In the genomic region with DNA sequence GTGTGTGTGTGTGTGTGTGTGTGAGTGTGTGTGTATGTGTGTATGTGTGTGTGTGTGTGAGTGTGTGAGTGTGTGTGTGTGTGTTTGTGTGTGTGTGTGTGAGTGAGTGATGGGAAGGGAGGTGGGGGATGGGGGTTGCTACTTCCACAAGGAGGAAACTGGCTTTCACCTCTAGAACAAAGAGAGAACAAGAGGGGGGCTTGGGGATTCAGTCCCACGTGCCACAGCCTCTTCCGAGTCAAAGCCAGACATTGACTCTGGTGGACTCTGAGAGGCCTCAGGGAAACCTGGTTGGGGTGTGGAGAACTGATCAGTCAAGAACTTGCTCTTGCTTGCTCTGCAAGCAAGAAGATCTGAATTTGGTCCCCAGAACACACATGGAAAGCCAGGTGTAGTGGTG, we compare ENCODE assay signal across 18 mouse cellular contexts.
DNase-seq lines count a peak whose midpoint lies in the region; ATAC-seq lines count a peak whose summit lies in the region.
"Had no signal": no experiment of that assay in that cellular context is flagged by ENCODE, and none has a peak within 500 bp of the region (broad histone marks: within the 10 kb centered on the region; RNA-seq: fewer than 3 reads in every experiment).

No protein-coding gene starts in this region.

- no peak for ATAC-seq in hindbrain, embryonic 16.5 days
- ATAC-seq in embryonic facial prominence, embryonic 11.5 days (replicated peaks; ENCODE audit: insufficient number of reproducible peaks, low FRiP score, low TSS enrichment, low read depth), result no peak
- no peak for ATAC-seq in limb, embryonic 11.5 days (ENCODE audit: insufficient number of reproducible peaks, low FRiP score, low TSS enrichment, low read depth)
- ATAC-seq: midbrain, embryonic 16.5 days had no signal

- WGBS in hindbrain, embryonic 10.5 days, result 18% methylated on average over 2 of the region's 2 CpGs
- WGBS in hindbrain, embryonic 16.5 days, result 22% methylated on average over 2 of the region's 2 CpGs
- WGBS in embryonic facial prominence, embryonic 11.5 days, result 42% methylated on average over 2 of the region's 2 CpGs
- WGBS in limb, embryonic 11.5 days, result 36% methylated on average over 2 of the region's 2 CpGs

- no peak for DNase-seq in hindbrain, embryonic 10.5 days (ENCODE audit: low spot score)
- peak; percentile 27 for DNase-seq in embryonic facial prominence, embryonic 11.5 days (ENCODE audit: low spot score)
- DNase-seq in forelimb bud, embryonic 11.5 days (ENCODE audit: low read depth, low spot score), result peak; percentile 23
- peak; percentile 46 for DNase-seq in limb, embryonic 11.5 days (ENCODE audit: low spot score)
- DNase-seq in right cerebral cortex, postnatal 4 days, result no peak
- DNase-seq in natural killer cell, adult 2 months (ENCODE audit: low spot score in 2 of 2), result no peak
- DNase-seq: adrenal gland, adult 8-10 months; B cell, adult 2 months; cerebellum, adult 11 months; cerebellum, postnatal 14 days; heart, adult 18-20 months; kidney, adult 2 months; kidney, postnatal 25 days; lung, adult 18-20 months; lung, postnatal 4 days had no signal

- no peak overlapping the region for H3K4me3 ChIP-seq in hindbrain, embryonic 10.5 days
- H3K4me3 ChIP-seq in hindbrain, embryonic 16.5 days (ENCODE audit: low read length), result no peak overlapping the region
- no peak overlapping the region for H3K4me3 ChIP-seq in embryonic facial prominence, embryonic 11.5 days (ENCODE audit: low read depth, low read length)
- no peak overlapping the region for H3K4me3 ChIP-seq in limb, embryonic 11.5 days (ENCODE audit: low read depth, low read length)
- H3K4me3 ChIP-seq: neural tube, embryonic 12.5 days had no signal

- no peak overlapping the region for H3K4me2 ChIP-seq in hindbrain, embryonic 16.5 days (ENCODE audit: low read length)
- no peak overlapping the region for H3K4me2 ChIP-seq in embryonic facial prominence, embryonic 11.5 days (ENCODE audit: low read depth, low read length)
- no peak overlapping the region for H3K4me2 ChIP-seq in limb, embryonic 11.5 days (ENCODE audit: low read depth, severe bottlenecking)
- H3K4me2 ChIP-seq: neural tube, embryonic 12.5 days had no signal

- H3K27me3 ChIP-seq in hindbrain, embryonic 10.5 days (ENCODE audit: insufficient read depth, poor library complexity, severe bottlenecking), result no peaks in the 10 kb centered on the region; the same call in 1 of the 2 replicates
- no peaks in the 10 kb centered on the region for H3K27me3 ChIP-seq in hindbrain, embryonic 16.5 days (replicated peaks; ENCODE audit: control insufficient read depth, insufficient read depth, low read length)
- H3K27me3 ChIP-seq in embryonic facial prominence, embryonic 11.5 days (ENCODE audit: control insufficient read depth, insufficient read depth, low read length), result no peaks in the 10 kb centered on the region
- H3K27me3 ChIP-seq in limb, embryonic 11.5 days (ENCODE audit: control insufficient read depth, insufficient read depth, low read length), result no peaks in the 10 kb centered on the region
- H3K27me3 ChIP-seq: neural tube, embryonic 12.5 days had no signal

- 0 out of 2 replicates have a peak, but pooled peaks cover 4% of the 10 kb centered on the region for H3K9me3 ChIP-seq in hindbrain, embryonic 10.5 days
- no peaks in the 10 kb centered on the region for H3K9me3 ChIP-seq in hindbrain, embryonic 16.5 days (ENCODE audit: control insufficient read depth, low read length)
- no peaks in the 10 kb centered on the region for H3K9me3 ChIP-seq in embryonic facial prominence, embryonic 11.5 days (replicated peaks; ENCODE audit: control insufficient read depth, low read length)
- H3K9me3 ChIP-seq in limb, embryonic 11.5 days (ENCODE audit: control insufficient read depth, low read length), result no peaks in the 10 kb centered on the region
- H3K9me3 ChIP-seq: neural tube, embryonic 12.5 days had no signal

- no peaks in the 10 kb centered on the region for H3K36me3 ChIP-seq in hindbrain, embryonic 10.5 days
- H3K36me3 ChIP-seq in hindbrain, embryonic 16.5 days (ENCODE audit: control insufficient read depth, insufficient read depth, low read length), result no peaks in the 10 kb centered on the region
- no peaks in the 10 kb centered on the region for H3K36me3 ChIP-seq in embryonic facial prominence, embryonic 11.5 days (replicated peaks; ENCODE audit: control insufficient read depth, insufficient read depth, low read depth, low read length)
- H3K36me3 ChIP-seq in limb, embryonic 11.5 days (ENCODE audit: control insufficient read depth, insufficient read depth, low read length), result no peaks in the 10 kb centered on the region
- H3K36me3 ChIP-seq: neural tube, embryonic 12.5 days had no signal

- H3K4me1 ChIP-seq in hindbrain, embryonic 10.5 days (replicated peaks), result peaks cover 18% of the 10 kb centered on the region
- peaks cover 8% of the 10 kb centered on the region for H3K4me1 ChIP-seq in hindbrain, embryonic 16.5 days (ENCODE audit: control insufficient read depth, insufficient read depth, low read depth, low read length)
- H3K4me1 ChIP-seq in embryonic facial prominence, embryonic 11.5 days (ENCODE audit: control insufficient read depth, insufficient read depth, low read length), result no peaks in the 10 kb centered on the region
- H3K4me1 ChIP-seq in limb, embryonic 11.5 days (ENCODE audit: control insufficient read depth, insufficient read depth, low read length), result peaks cover 9% of the 10 kb centered on the region; the same call in 1 of the 2 replicates

- H3K27ac ChIP-seq in hindbrain, embryonic 10.5 days, result peak overlapping the region; percentile 74; the same call in 1 of the 2 replicates
- H3K27ac ChIP-seq in hindbrain, embryonic 16.5 days (ENCODE audit: low read depth, low read length), result no peak overlapping the region
- no peak overlapping the region for H3K27ac ChIP-seq in embryonic facial prominence, embryonic 11.5 days (replicated peaks; ENCODE audit: low read depth, low read length)
- H3K27ac ChIP-seq in limb, embryonic 11.5 days (replicated peaks; ENCODE audit: low read depth, low read length), result peak overlapping the region; percentile 52; the same call in 1 of the 2 replicates
- H3K27ac ChIP-seq: neural tube, embryonic 12.5 days had no signal

- H3K9ac ChIP-seq in hindbrain, embryonic 16.5 days (ENCODE audit: low read depth, low read length), result no peak overlapping the region
- no peak overlapping the region for H3K9ac ChIP-seq in embryonic facial prominence, embryonic 11.5 days (replicated peaks; ENCODE audit: low read length)
- H3K9ac ChIP-seq in limb, embryonic 11.5 days (ENCODE audit: low read length), result no peak overlapping the region
- H3K9ac ChIP-seq: neural tube, embryonic 12.5 days had no signal

Comparison
In these comparisons a context has a peak if more than half of its experiments do, and no peak if none do; other contexts are left out.
1. H3K27ac ChIP-seq: peak in hindbrain, embryonic 10.5 days (single experiment) and limb, embryonic 11.5 days (single experiment); none in hindbrain, embryonic 16.5 days (single experiment) and embryonic facial prominence, embryonic 11.5 days (single experiment).
2. DNase-seq: peak in embryonic facial prominence, embryonic 11.5 days (single experiment), forelimb bud, embryonic 11.5 days (single experiment) and limb, embryonic 11.5 days (single experiment); none in hindbrain, embryonic 10.5 days (single experiment), right cerebral cortex, postnatal 4 days (single experiment) and natural killer cell, adult 2 months (0 of 2).